Mouse (Mus musculus) heart, adult 2 months (tissue): Measurements from ENCODE around the gene Smarcc1. TPM values are rescaled to one million over a fixed set of nuclear protein-coding genes. Genes with fewer than 3 reads are reported as not detected.
A peak's percentile ranks its signal among the peaks of the same experiment; 100 is the strongest.
"Not testable (repeated sequence)": the region's sequence is repeated elsewhere in the genome, so short reads cannot be mapped to it uniquely, and the experiment has no call there.

Experiments
- DNase-seq, 2 experiments: peaks; one replicate each; pipeline ENCODE4 v3.0.0; 2021
- H3K27ac ChIP-seq: fragments of 200-600 bp; 2 replicates; pipeline ENCODE4 v1.8.1; 2022
- H3K27me3 ChIP-seq: fragments of 200-500 bp; 2 replicates; pipeline ENCODE4 v1.6.1; 2012; ENCODE audit warnings: mild to moderate bottlenecking, low read length, inconsistent platforms, mixed read lengths; ENCODE audit not compliant: control insufficient read depth, insufficient read depth
- H3K36me3 ChIP-seq: fragments of 200-500 bp; 2 replicates; pipeline ENCODE4 v1.6.1; 2012; ENCODE audit warnings: low read length, inconsistent platforms; ENCODE audit not compliant: control insufficient read depth, insufficient read depth
- H3K4me1 ChIP-seq: fragments of 200-500 bp; 2 replicates; pipeline ENCODE4 v1.6.1; 2011; ENCODE audit warnings: low read length; ENCODE audit not compliant: control insufficient read depth, insufficient read depth
- H3K4me3 ChIP-seq: fragments of 200-600 bp; 2 replicates; pipeline ENCODE4 v1.8.1; 2022
- H3K79me2 ChIP-seq: fragments of 200-500 bp; replicated peaks from 2 replicates; pipeline ENCODE4 v1.6.1; 2012; ENCODE audit warnings: mild to moderate bottlenecking, inconsistent platforms, low read length, moderate library complexity, mixed read lengths; ENCODE audit not compliant: control insufficient read depth, insufficient read depth
- H3K9ac ChIP-seq: fragments of 200-500 bp; 2 replicates; pipeline ENCODE4 v1.6.1; 2012; ENCODE audit warnings: low read depth, mild to moderate bottlenecking, control low read depth, inconsistent platforms, low read length, mixed read lengths
- CTCF ChIP-seq: fragments of 200-600 bp; IDR thresholded peaks from 2 replicates; pipeline ENCODE4 v1.8.1; 2022; ENCODE audit warnings: antibody characterized with exemption, mild to moderate bottlenecking, moderate library complexity
- EP300 ChIP-seq: fragments of 200-500 bp; IDR thresholded peaks from 2 replicates; pipeline ENCODE4 v1.6.1; 2011; ENCODE audit warnings: low read depth, low read length, control low read depth; ENCODE audit not compliant: insufficient read depth
- POLR2A ChIP-seq: fragments of 200-500 bp; IDR thresholded peaks from 2 replicates; pipeline ENCODE4 v1.6.1; 2011; ENCODE audit warnings: mild to moderate bottlenecking, low read depth, low read length, control low read depth; ENCODE audit not compliant: insufficient read depth
- WGBS: fragments of 180-500 bp; shearing (Covaris S2); methylation state at CpG from one replicate; pipeline ENCODE4 v1.1.7; 2018; 5-methylcytosine and 5-hydroxymethylcytosine counted together
- intact Hi-C: fragments of 180-260 bp; cut with DNase I; formaldehyde crosslinking; loops from one replicate; pipeline ENCODE4 v1.15.1; 2025
- polyA plus RNA-seq: library from polyadenylated mRNA; depleted of rRNA; stranded (reverse); fragments of >200 nt; gene quantifications from 2 replicates; pipeline ENCODE4 v1.2.3, GENCODE M21; 2012
- total RNA-seq, 2 experiments: library from RNA; stranded (reverse); gene quantifications; 2 replicates each; pipeline ENCODE4 v1.2.3; 2021

Gene Smarcc1
- total and polyA plus RNA-seq, 3 experiments = 8.4 to 25.2 (median 24.1) TPM

- WGBS = 84% methylated on average over 5 of the region's 5 CpGs
- DNase-seq = no peak
- H3K27me3 ChIP-seq = no peaks in the 10 kb centered on the region
- H3K27ac ChIP-seq = no peak overlapping the region
- no peak overlapping the region for H3K4me3 ChIP-seq
- no peak overlapping the region for H3K9ac ChIP-seq
- H3K79me2 ChIP-seq = peaks cover 2% of the 10 kb centered on the region
- H3K4me1 ChIP-seq = no peaks in the 10 kb centered on the region; the same call in none of the 2 replicates
- peaks cover 2% of the 10 kb centered on the region; the same call in 1 of the 2 replicates for H3K36me3 ChIP-seq
- intact Hi-C loops = no loop called here
- TF ChIP-seq EP300 (no peak), POLR2A (no peak), CTCF (peak; percentile 45)
Measured at GRCm38 (mm10) chr9:110134176-110134575, 16.7 kb downstream of the Smarcc1 start.

- no peaks in the 10 kb centered on the region; the same call in 1 of the 2 replicates for H3K36me3 ChIP-seq
Measured at GRCm38 (mm10) chr9:110139119-110139518, 21.6 kb downstream of the Smarcc1 start.

GRCm38 (mm10) chr9:110142097-110142496 is 24.6 kb downstream of the Smarcc1 start:
- Histone ChIP-seq H3K4me3 (no peak overlapping the region), H3K4me1 (no peaks in the 10 kb centered on the region), H3K79me2 (no peaks in the 10 kb centered on the region), H3K9ac (no peak overlapping the region), H3K27me3 (no peaks in the 10 kb centered on the region), H3K27ac (no peak overlapping the region), H3K36me3 (no peaks in the 10 kb centered on the region)
- intact Hi-C loops = no loop called here
- no peak for TF ChIP-seq CTCF
- no peak for TF ChIP-seq POLR2A
- no peak for TF ChIP-seq EP300
- WGBS = 93% methylated on average over 1 of the region's 1 CpGs
- no peak for DNase-seq

More at GRCm38 (mm10) chr9:110139119-110139518, 21.6 kb downstream of the Smarcc1 start:
- Histone ChIP-seq H3K9ac (no peak overlapping the region), H3K79me2 (no peaks in the 10 kb centered on the region), H3K4me1 (no peaks in the 10 kb centered on the region), H3K27ac (no peak overlapping the region), H3K27me3 (no peaks in the 10 kb centered on the region), H3K4me3 (no peak overlapping the region)
- TF ChIP-seq CTCF = no peak
- TF ChIP-seq POLR2A = no peak
- no peak for TF ChIP-seq EP300
- 73% methylated on average over 4 of the region's 4 CpGs for WGBS
- intact Hi-C loops = no loop called here
- no peak for DNase-seq

- TF ChIP-seq POLR2A (no peak), EP300 (no peak), CTCF (no peak)
- Histone ChIP-seq H3K27me3 (no peaks in the 10 kb centered on the region), H3K4me3 (no peak overlapping the region), H3K4me1 (no peaks in the 10 kb centered on the region), H3K9ac (no peak overlapping the region), H3K27ac (no peak overlapping the region), H3K36me3 (no peaks in the 10 kb centered on the region), H3K79me2 (no peaks in the 10 kb centered on the region)
- DNase-seq = no peak
- WGBS = 43% methylated on average over 2 of the region's 2 CpGs
- intact Hi-C loops = no loop called here
Measured at GRCm38 (mm10) chr9:110148598-110148997, 31.1 kb downstream of the Smarcc1 start.

GRCm38 (mm10) chr9:110159036-110159435 is 41.5 kb downstream of the Smarcc1 start:
- no peak overlapping the region for H3K27ac ChIP-seq
- H3K9ac ChIP-seq = no peak overlapping the region
- 87% methylated on average over 1 of the region's 1 CpGs for WGBS
- no peak for DNase-seq
- TF ChIP-seq POLR2A (no peak), CTCF (no peak), EP300 (no peak)
- no peak overlapping the region for H3K4me3 ChIP-seq
- peaks cover 7% of the 10 kb centered on the region for H3K36me3 ChIP-seq
- peaks cover 2% of the 10 kb centered on the region for H3K4me1 ChIP-seq
- no peaks in the 10 kb centered on the region for H3K27me3 ChIP-seq
- intact Hi-C loops = no loop called here
- H3K79me2 ChIP-seq = peaks cover 2% of the 10 kb centered on the region; the same call in 1 of the 2 replicates

- H3K27ac ChIP-seq, H3K36me3 ChIP-seq, H3K4me1 ChIP-seq, H3K9ac ChIP-seq, H3K4me3 ChIP-seq, DNase-seq, intact Hi-C loops, H3K79me2 ChIP-seq, H3K27me3 ChIP-seq: not testable (repeated sequence)
- WGBS = 96% methylated on average over 2 of the region's 2 CpGs
Measured at GRCm38 (mm10) chr9:110160486-110160885, 43.0 kb downstream of the Smarcc1 start.
